Mouse (Mus musculus): ENCODE measurements around the gene C1qtnf2. TPM values are rescaled to one million over a fixed set of nuclear protein-coding genes. Genes with fewer than 3 reads are reported as not detected.

C1qtnf2 gene
- polyA plus RNA-seq, 1 experiment from 2014 or later: 30.4 TPM

GRCm38 (mm10) chr11:43483122-43483792, 9.2 kb downstream of the C1qtnf2 start:
- Histone ChIP-seq H3K4me3 (replicated peaks) (no peak overlapping the region), H3K9me3 (replicated peaks) (no peaks in the 10 kb centered on the region), H3K9ac (no peak overlapping the region), H3K27ac (replicated peaks) (peak overlapping the region; percentile 88), H3K36me3 (no peaks in the 10 kb centered on the region), H3K4me2 (replicated peaks) (no peak overlapping the region), H3K4me1 (peaks cover 53% of the 10 kb centered on the region), H3K27me3 (no peaks in the 10 kb centered on the region)
- ATAC-seq (ENCODE audit: insufficient number of reproducible peaks, low FRiP score, low TSS enrichment, low read depth): peak; percentile 55
- 35% methylated on average over 6 of the region's 6 CpGs for WGBS

- Histone ChIP-seq H3K27me3 (no peaks in the 10 kb centered on the region), H3K27ac (replicated peaks) (peak overlapping the region; percentile 88), H3K4me1 (peaks cover 49% of the 10 kb centered on the region), H3K36me3 (no peaks in the 10 kb centered on the region), H3K9me3 (replicated peaks) (no peaks in the 10 kb centered on the region), H3K9ac (no peak overlapping the region), H3K4me3 (replicated peaks) (no peak overlapping the region), H3K4me2 (replicated peaks) (no peak overlapping the region)
- ATAC-seq (ENCODE audit: insufficient number of reproducible peaks, low FRiP score, low TSS enrichment, low read depth): no peak
- WGBS: 74% methylated on average over 4 of the region's 4 CpGs
Observed at GRCm38 (mm10) chr11:43484057-43484456, 10.0 kb downstream of the C1qtnf2 start.

GRCm38 (mm10) chr11:43484652-43485051, 10.6 kb downstream of the C1qtnf2 start:
- Histone ChIP-seq H3K4me1 (peaks cover 43% of the 10 kb centered on the region), H3K9me3 (replicated peaks) (no peaks in the 10 kb centered on the region), H3K4me3 (replicated peaks) (no peak overlapping the region), H3K4me2 (replicated peaks) (no peak overlapping the region), H3K36me3 (no peaks in the 10 kb centered on the region), H3K27ac (replicated peaks) (peak overlapping the region; percentile 88; the same call in 1 of the 2 replicates), H3K9ac (no peak overlapping the region), H3K27me3 (no peaks in the 10 kb centered on the region)
- ATAC-seq (ENCODE audit: insufficient number of reproducible peaks, low FRiP score, low TSS enrichment, low read depth): no peak
- 49% methylated on average over 11 of the region's 11 CpGs for WGBS

GRCm38 (mm10) chr11:43485855-43486254, 11.8 kb downstream of the C1qtnf2 start:
- 90% methylated on average over 9 of the region's 9 CpGs for WGBS
- ATAC-seq (ENCODE audit: insufficient number of reproducible peaks, low FRiP score, low TSS enrichment, low read depth): no peak
- peaks cover 34% of the 10 kb centered on the region for H3K4me1 ChIP-seq
- no peak overlapping the region for H3K4me2 ChIP-seq (replicated peaks)
- H3K27me3 ChIP-seq: no peaks in the 10 kb centered on the region
- H3K9me3 ChIP-seq (replicated peaks): no peaks in the 10 kb centered on the region
- H3K9ac ChIP-seq: no peak overlapping the region
- no peak overlapping the region for H3K27ac ChIP-seq (replicated peaks)
- no peak overlapping the region for H3K4me3 ChIP-seq (replicated peaks)
- H3K36me3 ChIP-seq: no peaks in the 10 kb centered on the region

GRCm38 (mm10) chr11:43492663-43493062, 18.6 kb downstream of the C1qtnf2 start:
- H3K27ac ChIP-seq (replicated peaks): no peak overlapping the region
- no peak overlapping the region for H3K4me2 ChIP-seq (replicated peaks)
- peak; percentile 49; the same call in 1 of the 2 replicates for ATAC-seq (ENCODE audit: insufficient number of reproducible peaks, low FRiP score, low TSS enrichment, low read depth)
- no peaks in the 10 kb centered on the region for H3K27me3 ChIP-seq
- WGBS: 27% methylated on average over 7 of the region's 7 CpGs
- H3K9me3 ChIP-seq (replicated peaks): no peaks in the 10 kb centered on the region
- 0 out of 2 replicates have a peak, but pooled peaks cover 4% of the 10 kb centered on the region for H3K4me1 ChIP-seq
- no peaks in the 10 kb centered on the region for H3K36me3 ChIP-seq
- H3K4me3 ChIP-seq (replicated peaks): no peak overlapping the region
- no peak overlapping the region for H3K9ac ChIP-seq

- Histone ChIP-seq H3K27ac (replicated peaks) (no peak overlapping the region), H3K36me3 (no peaks in the 10 kb centered on the region)
- ATAC-seq (ENCODE audit: insufficient number of reproducible peaks, low FRiP score, low TSS enrichment, low read depth): no peak
Observed at GRCm38 (mm10) chr11:43493815-43494409, 19.8 kb downstream of the C1qtnf2 start.

GRCm38 (mm10) chr11:43495037-43495436, 21.0 kb downstream of the C1qtnf2 start:
- Histone ChIP-seq H3K27ac (replicated peaks) (no peak overlapping the region), H3K4me3 (replicated peaks) (no peak overlapping the region), H3K36me3 (no peaks in the 10 kb centered on the region), H3K9me3 (replicated peaks) (no peaks in the 10 kb centered on the region), H3K4me1 (0 out of 2 replicates have a peak, but pooled peaks cover 4% of the 10 kb centered on the region), H3K4me2 (replicated peaks) (no peak overlapping the region), H3K27me3 (no peaks in the 10 kb centered on the region), H3K9ac (no peak overlapping the region)
- 59% methylated on average over 8 of the region's 8 CpGs for WGBS
- ATAC-seq (ENCODE audit: insufficient number of reproducible peaks, low FRiP score, low TSS enrichment, low read depth): no peak; the same call in 1 of the 2 replicates

More at GRCm38 (mm10) chr11:43493815-43494409, 19.8 kb downstream of the C1qtnf2 start:
- Histone ChIP-seq H3K9me3 (replicated peaks) (no peaks in the 10 kb centered on the region), H3K4me2 (replicated peaks) (no peak overlapping the region), H3K4me1 (0 out of 2 replicates have a peak, but pooled peaks cover 4% of the 10 kb centered on the region), H3K9ac (no peak overlapping the region), H3K4me3 (replicated peaks) (no peak overlapping the region), H3K27me3 (no peaks in the 10 kb centered on the region)
- WGBS: 21% methylated on average over 6 of the region's 6 CpGs

- no peak overlapping the region for H3K4me2 ChIP-seq (replicated peaks)
- H3K36me3 ChIP-seq: no peaks in the 10 kb centered on the region
- no peak overlapping the region for H3K4me3 ChIP-seq (replicated peaks)
- 0 out of 2 replicates have a peak, but pooled peaks cover 4% of the 10 kb centered on the region for H3K4me1 ChIP-seq
- H3K27ac ChIP-seq (replicated peaks): no peak overlapping the region
- WGBS: 29% methylated on average over 3 of the region's 3 CpGs
- H3K9me3 ChIP-seq (replicated peaks): no peaks in the 10 kb centered on the region
- no peak for ATAC-seq (ENCODE audit: insufficient number of reproducible peaks, low FRiP score, low TSS enrichment, low read depth)
- H3K9ac ChIP-seq: no peak overlapping the region
- no peaks in the 10 kb centered on the region for H3K27me3 ChIP-seq
Observed at GRCm38 (mm10) chr11:43495532-43495931, 21.5 kb downstream of the C1qtnf2 start.

GRCm38 (mm10) chr11:43501256-43501655, 27.2 kb downstream of the C1qtnf2 start:
- H3K4me3 ChIP-seq (replicated peaks): no peak overlapping the region
- WGBS: 84% methylated on average over 6 of the region's 6 CpGs
- H3K27ac ChIP-seq (replicated peaks): no peak overlapping the region
- ATAC-seq (ENCODE audit: insufficient number of reproducible peaks, low FRiP score, low TSS enrichment, low read depth): no peak
- H3K36me3 ChIP-seq: no peaks in the 10 kb centered on the region
- H3K27me3 ChIP-seq: no peaks in the 10 kb centered on the region
- H3K9me3 ChIP-seq (replicated peaks): no peaks in the 10 kb centered on the region
- H3K4me1 ChIP-seq: no peaks in the 10 kb centered on the region
- H3K9ac ChIP-seq: no peak overlapping the region
- H3K4me2 ChIP-seq (replicated peaks): no peak overlapping the region

- H3K36me3 ChIP-seq: no peaks in the 10 kb centered on the region
- H3K27ac ChIP-seq (replicated peaks): no peak overlapping the region
- no peaks in the 10 kb centered on the region for H3K9me3 ChIP-seq (replicated peaks)
- WGBS: 84% methylated on average over 7 of the region's 7 CpGs
- H3K4me1 ChIP-seq: no peaks in the 10 kb centered on the region
- no peak overlapping the region for H3K4me2 ChIP-seq (replicated peaks)
- no peak overlapping the region for H3K9ac ChIP-seq
- H3K4me3 ChIP-seq (replicated peaks): no peak overlapping the region
- no peak for ATAC-seq (ENCODE audit: insufficient number of reproducible peaks, low FRiP score, low TSS enrichment, low read depth)
- no peaks in the 10 kb centered on the region for H3K27me3 ChIP-seq
Observed at GRCm38 (mm10) chr11:43505188-43505587, 31.1 kb downstream of the C1qtnf2 start.

- ATAC-seq (ENCODE audit: insufficient number of reproducible peaks, low FRiP score, low TSS enrichment, low read depth): no peak
- WGBS: 73% methylated on average over 6 of the region's 6 CpGs
- Histone ChIP-seq H3K4me1 (no peaks in the 10 kb centered on the region), H3K36me3 (no peaks in the 10 kb centered on the region), H3K4me3 (replicated peaks) (no peak overlapping the region), H3K27me3 (no peaks in the 10 kb centered on the region), H3K9ac (no peak overlapping the region), H3K27ac (replicated peaks) (no peak overlapping the region), H3K9me3 (replicated peaks) (no peaks in the 10 kb centered on the region), H3K4me2 (replicated peaks) (no peak overlapping the region)
Observed at GRCm38 (mm10) chr11:43507976-43508375, 33.9 kb downstream of the C1qtnf2 start.

Measured in embryonic facial prominence, embryonic 15.5 days (tissue).